Mouse (Mus musculus): ENCODE measurements around the gene Rdh16f2. TPM values are rescaled to one million over a fixed set of nuclear protein-coding genes. Genes with fewer than 3 reads are reported as not detected.
"Not testable (repeated sequence)": the region's sequence is repeated elsewhere in the genome, so short reads cannot be mapped to it uniquely, and the experiment has no call there.

The Rdh16f2 gene
- polyA plus RNA-seq, 1 experiment from 2014 or later = not detected

- WGBS = 75% methylated on average over 2 of the region's 2 CpGs
- no peak for ATAC-seq (ENCODE audit: insufficient number of reproducible peaks, insufficient read depth, low FRiP score, low read depth)
These were observed 27.7 kb upstream of the Rdh16f2 start for GRCm38 (mm10) chr10:127838539-127838938.

GRCm38 (mm10) chr10:127840776-127841175 lies 25.5 kb upstream of the Rdh16f2 start:
- ATAC-seq (ENCODE audit: insufficient number of reproducible peaks, insufficient read depth, low FRiP score, low read depth) = no peak
- WGBS = 64% methylated on average over 2 of the region's 2 CpGs
- H3K4me1 ChIP-seq (ENCODE audit: control insufficient read depth in 2 of 2, insufficient read depth in 2 of 2, low read length in 2 of 2) = no peaks in the 10 kb centered on the region
- no peaks in the 10 kb centered on the region for H3K27me3 ChIP-seq (ENCODE audit: control insufficient read depth, insufficient read depth, low read length)
- H3K4me2 ChIP-seq (ENCODE audit: low read length) = no peak overlapping the region
- no peak overlapping the region for H3K9ac ChIP-seq (ENCODE audit: low read length)
- H3K9me3 ChIP-seq (ENCODE audit: control insufficient read depth, low read length) = no peaks in the 10 kb centered on the region
- H3K4me3 ChIP-seq (ENCODE audit: control insufficient read depth in 1 of 2, insufficient read depth in 1 of 2, low read depth in 1 of 2, low read length in 2 of 2) = no peak overlapping the region
- H3K27ac ChIP-seq (replicated peaks in 1 of 2; ENCODE audit: control insufficient read depth in 1 of 2, insufficient read depth in 1 of 2, low read depth in 2 of 2, low read length in 2 of 2) = no peak overlapping the region
- no peaks in the 10 kb centered on the region for H3K36me3 ChIP-seq (ENCODE audit: control insufficient read depth, insufficient read depth, low read length)

More at GRCm38 (mm10) chr10:127838539-127838938, 27.7 kb upstream of the Rdh16f2 start:
- H3K36me3 ChIP-seq (ENCODE audit: control insufficient read depth, insufficient read depth, low read length) = no peaks in the 10 kb centered on the region
- no peaks in the 10 kb centered on the region for H3K9me3 ChIP-seq (ENCODE audit: control insufficient read depth, low read length)
- no peaks in the 10 kb centered on the region for H3K4me1 ChIP-seq (ENCODE audit: control insufficient read depth in 2 of 2, insufficient read depth in 2 of 2, low read length in 2 of 2)
- no peak overlapping the region for H3K27ac ChIP-seq (replicated peaks in 1 of 2; ENCODE audit: control insufficient read depth in 1 of 2, insufficient read depth in 1 of 2, low read depth in 2 of 2, low read length in 2 of 2)
- no peak overlapping the region for H3K4me3 ChIP-seq (ENCODE audit: control insufficient read depth in 1 of 2, insufficient read depth in 1 of 2, low read depth in 1 of 2, low read length in 2 of 2)
- H3K9ac ChIP-seq (ENCODE audit: low read length) = no peak overlapping the region
- no peak overlapping the region for H3K4me2 ChIP-seq (ENCODE audit: low read length)
- H3K27me3 ChIP-seq (ENCODE audit: control insufficient read depth, insufficient read depth, low read length) = no peaks in the 10 kb centered on the region

- ATAC-seq (ENCODE audit: insufficient number of reproducible peaks, insufficient read depth, low FRiP score, low read depth); H3K9ac ChIP-seq (ENCODE audit: low read length); H3K9me3 ChIP-seq (ENCODE audit: control insufficient read depth, low read length); H3K27me3 ChIP-seq (ENCODE audit: control insufficient read depth, insufficient read depth, low read length); H3K4me3 ChIP-seq (ENCODE audit: control insufficient read depth in 1 of 2, insufficient read depth in 1 of 2, low read depth in 1 of 2, low read length in 2 of 2); H3K27ac ChIP-seq (replicated peaks in 1 of 2; ENCODE audit: control insufficient read depth in 1 of 2, insufficient read depth in 1 of 2, low read depth in 2 of 2, low read length in 2 of 2); H3K36me3 ChIP-seq (ENCODE audit: control insufficient read depth, insufficient read depth, low read length); H3K4me1 ChIP-seq (ENCODE audit: control insufficient read depth in 2 of 2, insufficient read depth in 2 of 2, low read length in 2 of 2); H3K4me2 ChIP-seq (ENCODE audit: low read length): not testable (repeated sequence)
- 90% methylated on average over 5 of the region's 5 CpGs for WGBS
These were observed 20.3 kb upstream of the Rdh16f2 start for GRCm38 (mm10) chr10:127845945-127846344.

GRCm38 (mm10) chr10:127848089-127848488 lies 18.2 kb upstream of the Rdh16f2 start:
- no peaks in the 10 kb centered on the region for H3K36me3 ChIP-seq (ENCODE audit: control insufficient read depth, insufficient read depth, low read length)

GRCm38 (mm10) chr10:127849628-127850027 lies 16.6 kb upstream of the Rdh16f2 start, which contains the start of gene Rdh19:
Gene Rdh19, plus strand, starts transcription at chr10:127849928.
- Histone ChIP-seq H3K4me3 (ENCODE audit: control insufficient read depth in 1 of 2, insufficient read depth in 1 of 2, low read depth in 1 of 2, low read length in 2 of 2) (no peak within 1 kb of the TSS), H3K9me3 (ENCODE audit: control insufficient read depth, low read length) (no peaks in the 10 kb centered on the region), H3K4me2 (ENCODE audit: low read length) (no peak within 1 kb of the TSS), H3K9ac (ENCODE audit: low read length) (no peak within 1 kb of the TSS), H3K27ac (replicated peaks in 1 of 2; ENCODE audit: control insufficient read depth in 1 of 2, insufficient read depth in 1 of 2, low read depth in 2 of 2, low read length in 2 of 2) (no peak within 1 kb of the TSS), H3K27me3 (ENCODE audit: control insufficient read depth, insufficient read depth, low read length) (no peaks in the 10 kb centered on the region), H3K36me3 (ENCODE audit: control insufficient read depth, insufficient read depth, low read length) (no peaks in the 10 kb centered on the region), H3K4me1 (ENCODE audit: control insufficient read depth in 2 of 2, insufficient read depth in 2 of 2, low read length in 2 of 2) (no peaks in the 10 kb centered on the region)
- ATAC-seq (ENCODE audit: insufficient number of reproducible peaks, insufficient read depth, low FRiP score, low read depth) = no peak
- WGBS = 67% methylated on average over 1 of the region's 1 CpGs

More at GRCm38 (mm10) chr10:127848089-127848488, 18.2 kb upstream of the Rdh16f2 start:
- Histone ChIP-seq H3K27me3 (ENCODE audit: control insufficient read depth, insufficient read depth, low read length) (no peaks in the 10 kb centered on the region), H3K9ac (ENCODE audit: low read length) (no peak overlapping the region), H3K27ac (replicated peaks in 1 of 2; ENCODE audit: control insufficient read depth in 1 of 2, insufficient read depth in 1 of 2, low read depth in 2 of 2, low read length in 2 of 2) (no peak overlapping the region), H3K4me3 (ENCODE audit: control insufficient read depth in 1 of 2, insufficient read depth in 1 of 2, low read depth in 1 of 2, low read length in 2 of 2) (no peak overlapping the region), H3K4me2 (ENCODE audit: low read length) (no peak overlapping the region), H3K4me1 (ENCODE audit: control insufficient read depth in 2 of 2, insufficient read depth in 2 of 2, low read length in 2 of 2) (no peaks in the 10 kb centered on the region), H3K9me3 (ENCODE audit: control insufficient read depth, low read length) (no peaks in the 10 kb centered on the region)
- ATAC-seq (ENCODE audit: insufficient number of reproducible peaks, insufficient read depth, low FRiP score, low read depth) = no peak
- 71% methylated on average over 1 of the region's 1 CpGs for WGBS

GRCm38 (mm10) chr10:127856376-127856775 lies 9.9 kb upstream of the Rdh16f2 start:
- Histone ChIP-seq H3K27ac (replicated peaks in 1 of 2; ENCODE audit: control insufficient read depth in 1 of 2, insufficient read depth in 1 of 2, low read depth in 2 of 2, low read length in 2 of 2) (no peak overlapping the region), H3K9ac (ENCODE audit: low read length) (no peak overlapping the region), H3K4me1 (ENCODE audit: control insufficient read depth in 2 of 2, insufficient read depth in 2 of 2, low read length in 2 of 2) (no peaks in the 10 kb centered on the region), H3K9me3 (ENCODE audit: control insufficient read depth, low read length) (no peaks in the 10 kb centered on the region), H3K36me3 (ENCODE audit: control insufficient read depth, insufficient read depth, low read length) (no peaks in the 10 kb centered on the region), H3K4me3 (ENCODE audit: control insufficient read depth in 1 of 2, insufficient read depth in 1 of 2, low read depth in 1 of 2, low read length in 2 of 2) (no peak overlapping the region), H3K27me3 (ENCODE audit: control insufficient read depth, insufficient read depth, low read length) (no peaks in the 10 kb centered on the region), H3K4me2 (ENCODE audit: low read length) (no peak overlapping the region)
- no peak for ATAC-seq (ENCODE audit: insufficient number of reproducible peaks, insufficient read depth, low FRiP score, low read depth)

- ATAC-seq (ENCODE audit: insufficient number of reproducible peaks, insufficient read depth, low FRiP score, low read depth) = no peak
- H3K4me2 ChIP-seq (ENCODE audit: low read length) = no peak overlapping the region
- no peak overlapping the region for H3K27ac ChIP-seq (replicated peaks in 1 of 2; ENCODE audit: control insufficient read depth in 1 of 2, insufficient read depth in 1 of 2, low read depth in 2 of 2, low read length in 2 of 2)
- H3K36me3 ChIP-seq (ENCODE audit: control insufficient read depth, insufficient read depth, low read length) = no peaks in the 10 kb centered on the region
- no peak overlapping the region for H3K4me3 ChIP-seq (ENCODE audit: control insufficient read depth in 1 of 2, insufficient read depth in 1 of 2, low read depth in 1 of 2, low read length in 2 of 2)
- no peaks in the 10 kb centered on the region for H3K4me1 ChIP-seq (ENCODE audit: control insufficient read depth in 2 of 2, insufficient read depth in 2 of 2, low read length in 2 of 2)
- H3K9ac ChIP-seq (ENCODE audit: low read length) = no peak overlapping the region
- 0 out of 2 replicates have a peak, but pooled peaks cover 2% of the 10 kb centered on the region for H3K9me3 ChIP-seq (ENCODE audit: control insufficient read depth, low read length)
- H3K27me3 ChIP-seq (ENCODE audit: control insufficient read depth, insufficient read depth, low read length) = no peaks in the 10 kb centered on the region
These were observed 1.3 kb upstream of the Rdh16f2 start for GRCm38 (mm10) chr10:127864931-127865330.

- Histone ChIP-seq H3K4me1 (ENCODE audit: control insufficient read depth in 2 of 2, insufficient read depth in 2 of 2, low read length in 2 of 2) (no peaks in the 10 kb centered on the region), H3K36me3 (ENCODE audit: control insufficient read depth, insufficient read depth, low read length) (no peaks in the 10 kb centered on the region), H3K9ac (ENCODE audit: low read length) (no peak overlapping the region), H3K4me3 (ENCODE audit: control insufficient read depth in 1 of 2, insufficient read depth in 1 of 2, low read depth in 1 of 2, low read length in 2 of 2) (no peak overlapping the region), H3K27ac (replicated peaks in 1 of 2; ENCODE audit: control insufficient read depth in 1 of 2, insufficient read depth in 1 of 2, low read depth in 2 of 2, low read length in 2 of 2) (no peak overlapping the region), H3K27me3 (ENCODE audit: control insufficient read depth, insufficient read depth, low read length) (no peaks in the 10 kb centered on the region), H3K9me3 (ENCODE audit: control insufficient read depth, low read length) (peaks cover 8% of the 10 kb centered on the region; the same call in 1 of the 2 replicates), H3K4me2 (ENCODE audit: low read length) (no peak overlapping the region)
- 60% methylated on average over 4 of the region's 4 CpGs for WGBS
- ATAC-seq (ENCODE audit: insufficient number of reproducible peaks, insufficient read depth, low FRiP score, low read depth) = no peak
These were observed 6.2 kb downstream of the Rdh16f2 start for GRCm38 (mm10) chr10:127872484-127872883.
